Mouse (Mus musculus) left cerebral cortex, adult 2 months (tissue): ENCODE data around the gene Dop1b. TPM values are rescaled to one million over a fixed set of nuclear protein-coding genes. Genes with fewer than 3 reads are reported as not detected.

Source experiments
- DNase-seq, 2 experiments: peaks; one replicate each; pipeline ENCODE4 v3.0.0; 2021 to 2022; ENCODE audit warnings: low spot score in 2 of 2, mixed read lengths in 1 of 2; ENCODE audit errors: extremely low spot score in 1 of 2
- H3K27ac ChIP-seq: fragments of 200-600 bp; 2 replicates; pipeline ENCODE4 v1.8.1; 2022
- H3K4me3 ChIP-seq: fragments of 200-600 bp; 2 replicates; pipeline ENCODE4 v1.8.1; 2022
- CTCF ChIP-seq: fragments of 200-600 bp; IDR thresholded peaks from 2 replicates; pipeline ENCODE4 v1.8.1; 2022; ENCODE audit warnings: antibody characterized with exemption, mild to moderate bottlenecking, moderate library complexity
- intact Hi-C: fragments of 180-260 bp; cut with DNase I; formaldehyde crosslinking; loops from one replicate; pipeline ENCODE4 v1.15.1; 2025
- total RNA-seq, 2 experiments: library from RNA; stranded (reverse); gene quantifications; 2 replicates each; pipeline ENCODE4 v1.2.3; 2021

The Dop1b gene
- total RNA-seq, 2 experiments from 2014 or later, result 98.5 to 117 TPM

DNA sequence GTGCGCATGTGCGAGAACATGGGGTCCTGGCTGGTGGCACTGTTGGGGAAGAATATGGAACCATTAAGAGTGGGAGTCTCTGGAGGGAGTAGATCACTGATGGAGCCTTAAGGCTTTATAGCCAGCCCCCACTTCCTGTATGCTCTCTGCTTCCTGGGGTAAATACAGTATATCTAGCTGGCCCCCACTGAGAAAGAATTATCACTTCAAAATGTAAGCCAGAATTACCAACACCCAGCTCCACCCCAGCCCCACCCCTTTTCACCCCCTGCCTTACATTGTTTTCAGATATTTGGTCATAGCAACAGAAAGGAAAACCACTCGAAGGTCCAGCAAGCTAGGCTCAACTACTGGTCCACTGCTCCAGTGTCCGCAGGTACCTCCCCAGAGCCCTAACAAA, 76.7 kb downstream of the Dop1b start:
- Histone ChIP-seq H3K4me3 (no peak overlapping the region), H3K27ac (no peak overlapping the region)
- no peak for DNase-seq
- intact Hi-C loops, result no loop called here
- TF ChIP-seq CTCF, result no peak

DNA sequence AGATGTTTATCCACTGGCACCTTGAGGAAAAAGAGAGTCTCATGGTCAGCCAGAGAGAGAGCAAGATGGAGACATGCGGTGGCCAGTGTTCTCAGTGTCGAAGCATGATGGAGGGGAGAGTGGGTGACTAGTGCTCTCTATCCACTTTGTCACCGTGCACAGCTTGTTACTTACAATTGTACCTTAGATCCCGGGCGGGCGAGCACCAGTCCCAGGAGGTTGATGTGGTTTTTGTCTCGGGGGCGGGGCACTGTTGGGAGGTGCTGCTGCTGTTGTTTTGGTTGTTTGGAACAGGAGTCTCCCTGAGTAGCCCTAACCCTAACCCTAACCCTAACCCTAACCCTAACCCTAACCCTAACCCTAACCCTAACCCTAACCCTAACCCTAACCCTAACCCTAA, 77.2 kb downstream of the Dop1b start:
- DNase-seq, result no peak
- intact Hi-C loops, result no loop called here

GRCm38 (mm10) chr16:93789971-93790755, 78.5 kb downstream of the Dop1b start:
- DNase-seq, result no peak
- intact Hi-C loops, result no loop called here
- no peak for TF ChIP-seq CTCF
- no peak overlapping the region for H3K4me3 ChIP-seq
- H3K27ac ChIP-seq, result no peak overlapping the region

More for the DNA sequence above, 77.2 kb downstream of the Dop1b start:
- no peak overlapping the region for H3K4me3 ChIP-seq
- no peak overlapping the region for H3K27ac ChIP-seq
- TF ChIP-seq CTCF, result no peak

- intact Hi-C loops, result no loop called here
- Histone ChIP-seq H3K4me3 (no peak overlapping the region), H3K27ac (no peak overlapping the region)
- no peak for TF ChIP-seq CTCF
- DNase-seq, result no peak
These were observed 81.4 kb downstream of the Dop1b start for GRCm38 (mm10) chr16:93792981-93793630.

- H3K4me3 ChIP-seq, result no peak overlapping the region
- intact Hi-C loops, result no loop called here
- DNase-seq, result no peak
- H3K27ac ChIP-seq, result no peak overlapping the region
- no peak for TF ChIP-seq CTCF
These were observed 83.1 kb downstream of the Dop1b start for GRCm38 (mm10) chr16:93794845-93795244.

DNA sequence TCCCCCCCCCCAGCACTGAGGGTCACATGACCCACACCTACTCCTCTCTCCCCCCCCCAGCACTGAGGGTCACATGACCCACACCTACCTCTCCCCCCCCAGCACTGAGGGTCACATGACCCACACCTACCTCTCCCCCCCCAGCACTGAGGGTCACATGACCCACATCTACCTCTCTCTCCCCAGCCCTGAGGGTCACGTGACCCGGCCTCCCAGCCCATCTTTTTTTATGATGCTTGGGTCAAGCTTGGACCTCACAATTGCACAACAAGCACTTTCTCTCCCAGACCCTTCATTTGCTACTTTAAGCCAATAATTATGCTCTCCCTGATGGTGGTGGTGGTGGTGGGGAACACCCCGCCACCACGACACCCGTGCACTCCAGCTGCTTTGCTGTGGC, 83.7 kb downstream of the Dop1b start:
- DNase-seq, result no peak
- no peak overlapping the region for H3K4me3 ChIP-seq
- no peak for TF ChIP-seq CTCF
- intact Hi-C loops, result no loop called here
- H3K27ac ChIP-seq, result no peak overlapping the region

GRCm38 (mm10) chr16:93797021-93797840, 85.5 kb downstream of the Dop1b start:
- DNase-seq, result no peak
- intact Hi-C loops, result no loop called here
- Histone ChIP-seq H3K4me3 (no peak overlapping the region), H3K27ac (peak overlapping the region; percentile 71)
- no peak for TF ChIP-seq CTCF

GRCm38 (mm10) chr16:93797841-93798492, 86.3 kb downstream of the Dop1b start:
- peak overlapping the region; percentile 71 for H3K27ac ChIP-seq
- peak in 1 of 2 experiments; percentile 53 for DNase-seq
- intact Hi-C loops, result no loop called here
- TF ChIP-seq CTCF, result no peak
- H3K4me3 ChIP-seq, result no peak overlapping the region

DNA sequence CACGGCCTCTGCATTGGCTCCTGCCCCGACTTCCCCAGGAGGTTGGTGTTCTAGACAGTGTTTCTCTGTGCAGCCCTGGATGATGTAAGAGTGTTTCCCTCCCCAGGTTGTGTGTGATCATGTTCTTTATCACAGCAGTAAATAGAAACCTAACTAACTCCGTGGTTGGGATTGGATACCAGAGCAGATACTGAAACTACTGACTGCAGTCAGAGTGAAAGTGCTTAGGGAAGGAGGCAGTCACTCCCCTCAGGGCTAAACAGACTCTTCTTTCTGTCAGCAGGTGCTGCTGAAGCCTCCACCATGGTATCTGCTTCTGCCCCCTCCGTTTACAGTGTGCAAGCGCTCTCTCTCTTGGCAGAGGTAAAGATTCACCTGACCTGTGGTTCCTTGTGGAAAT, 86.9 kb downstream of the Dop1b start:
- H3K27ac ChIP-seq, result peak overlapping the region; percentile 9; the same call in 1 of the 2 replicates
- H3K4me3 ChIP-seq, result no peak overlapping the region
- no peak for DNase-seq
- TF ChIP-seq CTCF, result no peak
- intact Hi-C loops, result no loop called here

DNA sequence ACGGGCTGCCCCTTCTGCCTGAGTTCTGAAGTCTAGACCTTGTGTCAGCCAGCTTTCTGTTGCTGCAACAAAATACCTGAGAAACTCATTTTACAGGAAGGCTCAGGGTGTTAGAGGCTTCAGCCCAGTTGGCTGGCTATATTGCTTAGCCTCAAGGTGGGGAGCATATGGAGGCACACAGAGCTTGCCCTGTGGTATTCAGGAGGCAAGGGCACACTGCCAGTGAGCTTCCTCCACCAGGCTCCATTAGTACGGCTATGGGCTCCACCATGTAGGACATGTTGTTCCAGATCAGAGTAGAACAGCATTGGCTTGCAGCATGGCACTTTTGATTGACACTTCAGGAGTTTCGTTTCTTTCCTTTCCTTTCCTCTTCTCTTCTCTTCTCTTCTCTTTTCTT, 87.4 kb downstream of the Dop1b start:
- no peak for TF ChIP-seq CTCF
- intact Hi-C loops, result no loop called here
- Histone ChIP-seq H3K27ac (peak overlapping the region; percentile 36; the same call in 1 of the 2 replicates), H3K4me3 (no peak overlapping the region)
- no peak for DNase-seq

DNA sequence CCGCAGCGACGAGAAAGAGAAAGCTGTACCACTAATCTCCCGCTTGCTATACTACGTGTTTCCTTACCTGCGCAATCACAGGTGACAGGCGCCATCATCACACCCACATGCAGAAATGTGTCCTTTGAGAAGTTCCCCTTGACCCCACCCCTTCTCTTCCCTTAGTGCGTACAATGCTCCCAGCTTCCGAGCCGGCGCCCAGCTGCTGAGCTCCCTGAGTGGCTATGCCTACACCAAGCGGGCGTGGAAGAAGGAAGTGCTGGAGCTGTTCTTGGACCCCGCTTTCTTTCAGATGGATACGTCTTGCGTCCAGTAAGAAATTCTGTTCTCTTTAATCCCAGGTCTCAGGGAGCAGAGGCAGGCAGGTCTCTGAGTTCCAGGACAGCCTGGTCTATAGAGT, 88.2 kb downstream of the Dop1b start:
- no peak overlapping the region for H3K4me3 ChIP-seq
- no peak for DNase-seq
- no peak for TF ChIP-seq CTCF
- no peak overlapping the region for H3K27ac ChIP-seq
- intact Hi-C loops, result no loop called here
